Mouse (Mus musculus) kidney, postnatal 25 days (tissue): ENCODE measurements at regions not wholly inside any gene's neighbourhood (a gene's known extent, or its start where the extent isn't known, plus 50 kb on each side); places are given as distances from the start of the nearest gene placed in this dataset.
A peak's percentile ranks its signal among the peaks of the same experiment; 100 is the strongest.

ENCODE experiments used
- DNase-seq, 2 experiments: peaks; one replicate each; pipeline ENCODE4 v3.0.0; 2021; ENCODE audit warnings: mixed read lengths in 2 of 2

GRCm38 (mm10) chr6:53765302-53765701 is 55.3 kb downstream of the Tril start:
- DNase-seq = no peak

- DNase-seq = no peak
Measured at GRCm38 (mm10) chr6:53762586-53762985, 58.0 kb downstream of the Tril start.

- DNase-seq = peak; percentile 48 to 68
Measured at GRCm38 (mm10) chr6:53760651-53761058, 60.0 kb downstream of the Tril start.

- no peak for DNase-seq
Measured at GRCm38 (mm10) chr6:53759686-53760306, 60.8 kb downstream of the Tril start.

- no peak for DNase-seq
Measured at GRCm38 (mm10) chr6:53754366-53754765, 66.3 kb downstream of the Tril start.

GRCm38 (mm10) chr6:53750539-53750938 is 70.1 kb downstream of the Tril start:
- no peak for DNase-seq
